Mouse (Mus musculus): ENCODE results near the gene Mthfd1l.

GRCm38 (mm10) chr10:4033761-4034160, 60.8 kb downstream of the Mthfd1l start:
- TF ChIP-seq CTCF (IDR thresholded peaks at IDR 0.05) (no peak), POLR2A (IDR thresholded peaks at IDR 0.05; ENCODE audit: insufficient read depth, low read depth, low read length) (no peak)

Data from heart, adult 2 months (tissue).